Mouse (Mus musculus) adipocyte (in vitro differentiated cells): ENCODE data around the gene Spx.

Source experiments
- DNase-seq: peaks from one replicate; pipeline ENCODE4 v3.0.0-alpha.2; 2016; ENCODE audit warnings: low spot score

Spx gene

GRCm38 (mm10) chr6:142412906-142413491, at the start of gene Spx:
TSS of gene Spx (plus strand) at chr6:142413441.
- no peak for DNase-seq

GRCm38 (mm10) chr6:142365742-142366472, 47.3 kb upstream of the Spx start:
- DNase-seq, result no peak

GRCm38 (mm10) chr6:142366473-142367018, 46.7 kb upstream of the Spx start:
- DNase-seq, result no peak

- DNase-seq, result no peak
Observed at GRCm38 (mm10) chr6:142367565-142367964, 45.7 kb upstream of the Spx start.

GRCm38 (mm10) chr6:142369568-142369967, 43.7 kb upstream of the Spx start:
- DNase-seq, result no peak

- DNase-seq, result no peak
Observed at GRCm38 (mm10) chr6:142377081-142377480, 36.2 kb upstream of the Spx start.

- DNase-seq, result no peak
Observed at GRCm38 (mm10) chr6:142378576-142379330, 34.5 kb upstream of the Spx start.

GRCm38 (mm10) chr6:142379961-142380360, 33.3 kb upstream of the Spx start:
- no peak for DNase-seq

GRCm38 (mm10) chr6:142381615-142382014, 31.6 kb upstream of the Spx start:
- DNase-seq, result no peak

- DNase-seq, result no peak
Observed at GRCm38 (mm10) chr6:142384521-142384920, 28.7 kb upstream of the Spx start.

GRCm38 (mm10) chr6:142386285-142387010, 26.8 kb upstream of the Spx start:
- DNase-seq, result no peak

GRCm38 (mm10) chr6:142387011-142387754, 26.1 kb upstream of the Spx start, which contains the start of the genes Recql and Golt1b:
TSS of gene Recql (minus strand) at chr6:142387087.
TSS of gene Golt1b (plus strand) at chr6:142387221.
- peak; percentile 98 for DNase-seq

GRCm38 (mm10) chr6:142387755-142388271, 25.4 kb upstream of the Spx start:
- DNase-seq, result peak; percentile 46

- DNase-seq, result no peak
Observed at GRCm38 (mm10) chr6:142389101-142389500, 24.1 kb upstream of the Spx start.

GRCm38 (mm10) chr6:142392312-142392711, 20.9 kb upstream of the Spx start:
- no peak for DNase-seq

GRCm38 (mm10) chr6:142394669-142395068, 18.6 kb upstream of the Spx start:
- DNase-seq, result no peak

- DNase-seq, result no peak
Observed at GRCm38 (mm10) chr6:142395756-142396155, 17.5 kb upstream of the Spx start.

GRCm38 (mm10) chr6:142411140-142411539, 2.1 kb upstream of the Spx start:
- no peak for DNase-seq

GRCm38 (mm10) chr6:142413845-142414244, 604 bp downstream of the Spx start:
- no peak for DNase-seq

- DNase-seq, result no peak
Observed at GRCm38 (mm10) chr6:142414597-142414996, 1.4 kb downstream of the Spx start.

GRCm38 (mm10) chr6:142424976-142425375, 11.7 kb downstream of the Spx start:
- DNase-seq, result no peak
